Mouse (Mus musculus) midbrain, embryonic 11.5 days (tissue): ENCODE measurements around the gene Apobec2. TPM values are rescaled to one million over a fixed set of nuclear protein-coding genes. Genes with fewer than 3 reads are reported as not detected.
A peak's percentile ranks its signal among the peaks of the same experiment; 100 is the strongest.

Experiments used
- ATAC-seq: fragments of 200-750 bp; cut with Nextera tagmentation; 2 replicates; pipeline ENCODE4 v1.8.0; 2017; ENCODE audit warnings: moderate TSS enrichment, moderate library complexity; ENCODE audit not compliant: low FRiP score
- DNase-seq: peaks from one replicate; pipeline ENCODE4 v3.0.0; 2015; ENCODE audit warnings: low spot score; ENCODE audit errors: missing footprints
- H3K27ac ChIP-seq: fragments of 300-500 bp; sonication (generic); 2 replicates; pipeline ENCODE4 v1.5.1; 2014; ENCODE audit warnings: low read depth, low read length
- H3K27me3 ChIP-seq: fragments of 300-500 bp; sonication (generic); 2 replicates; pipeline ENCODE4 v1.6.1; 2014; ENCODE audit warnings: mild to moderate bottlenecking, low read length, moderate library complexity, mixed read lengths; ENCODE audit not compliant: control insufficient read depth, insufficient read depth
- H3K36me3 ChIP-seq: fragments of 300-500 bp; sonication (generic); 2 replicates; pipeline ENCODE4 v1.6.1; 2014; ENCODE audit warnings: mild to moderate bottlenecking, low read length, moderate library complexity, mixed read lengths; ENCODE audit not compliant: control insufficient read depth, insufficient read depth
- H3K4me1 ChIP-seq: fragments of 300-500 bp; sonication (generic); 2 replicates; pipeline ENCODE4 v1.6.1; 2014; ENCODE audit warnings: low read length; ENCODE audit not compliant: control insufficient read depth, insufficient read depth
- H3K4me2 ChIP-seq: fragments of 300-500 bp; sonication (generic); 2 replicates; pipeline ENCODE4 v1.6.1; 2014; ENCODE audit warnings: mild to moderate bottlenecking, moderate library complexity
- H3K4me3 ChIP-seq: fragments of 300-500 bp; sonication (generic); 2 replicates; pipeline ENCODE4 v1.5.1; 2014; ENCODE audit warnings: low read depth, low read length
- H3K9ac ChIP-seq: fragments of 300-500 bp; sonication (generic); 2 replicates; pipeline ENCODE4 v1.6.1; 2014; ENCODE audit warnings: low read length
- H3K9me3 ChIP-seq: fragments of 300-500 bp; sonication (generic); 2 replicates; pipeline ENCODE4 v1.6.1; 2016; ENCODE audit warnings: low read length; ENCODE audit not compliant: control insufficient read depth
- WGBS: fragments of 180-500 bp; shearing (Covaris S2); extraction: QIAGEN DNeasy Blood & Tissue Kit; methylation state at CpG from one replicate; pipeline ENCODE4 v1.1.7; 2014; 5-methylcytosine and 5-hydroxymethylcytosine counted together
- polyA plus RNA-seq: library from polyadenylated mRNA; unstranded; fragments of >200 nt; fragmentation: Nextera tagmentation; extraction: Ambion mirVana; gene quantifications from 2 replicates; pipeline ENCODE4 v1.2.1, GENCODE M21; 2014

The Apobec2 gene
- polyA plus RNA-seq, 1 experiment from 2014 or later = 1.0 TPM

GRCm38 (mm10) chr17:48416425-48417195, 16.1 kb downstream of the Apobec2 start:
- Histone ChIP-seq H3K9me3 (no peaks in the 10 kb centered on the region), H3K27ac (no peak overlapping the region), H3K9ac (no peak overlapping the region), H3K4me3 (no peak overlapping the region), H3K4me2 (no peak overlapping the region), H3K27me3 (no peaks in the 10 kb centered on the region), H3K4me1 (peaks cover under 1% of the 10 kb centered on the region; the same call in 1 of the 2 replicates), H3K36me3 (peaks cover 4% of the 10 kb centered on the region; the same call in 1 of the 2 replicates)
- peak; percentile 69; the same call in 1 of the 2 replicates for ATAC-seq
- no peak for DNase-seq
- WGBS = 91% methylated on average over 14 of the region's 14 CpGs

GRCm38 (mm10) chr17:48416011-48416410, 16.7 kb downstream of the Apobec2 start:
- Histone ChIP-seq H3K9me3 (no peaks in the 10 kb centered on the region), H3K4me2 (no peak overlapping the region), H3K4me1 (peaks cover 7% of the 10 kb centered on the region; the same call in 1 of the 2 replicates), H3K27me3 (no peaks in the 10 kb centered on the region), H3K4me3 (no peak overlapping the region), H3K27ac (no peak overlapping the region), H3K36me3 (peaks cover 4% of the 10 kb centered on the region; the same call in 1 of the 2 replicates), H3K9ac (no peak overlapping the region)
- WGBS = 91% methylated on average over 7 of the region's 7 CpGs
- DNase-seq (no peak), ATAC-seq (no peak)

GRCm38 (mm10) chr17:48411241-48411640, 21.5 kb downstream of the Apobec2 start:
- ATAC-seq = no peak
- peaks cover 21% of the 10 kb centered on the region for H3K4me1 ChIP-seq
- WGBS = 67% methylated on average over 8 of the region's 8 CpGs
- no peak overlapping the region for H3K27ac ChIP-seq
- H3K36me3 ChIP-seq = peaks cover 4% of the 10 kb centered on the region; the same call in 1 of the 2 replicates
- H3K27me3 ChIP-seq = no peaks in the 10 kb centered on the region
- H3K9ac ChIP-seq = peak overlapping the region; percentile 91
- H3K9me3 ChIP-seq = no peaks in the 10 kb centered on the region
- peak; percentile 59 for DNase-seq
- peak overlapping the region; percentile 67 for H3K4me2 ChIP-seq
- peak overlapping the region; percentile 91 for H3K4me3 ChIP-seq

- Histone ChIP-seq H3K36me3 (peaks cover 3% of the 10 kb centered on the region; the same call in 1 of the 2 replicates), H3K4me2 (peak overlapping the region; percentile 67), H3K4me3 (peak overlapping the region; percentile 91), H3K4me1 (peaks cover 21% of the 10 kb centered on the region), H3K27ac (peak overlapping the region; percentile 93), H3K27me3 (no peaks in the 10 kb centered on the region), H3K9ac (peak overlapping the region; percentile 91), H3K9me3 (no peaks in the 10 kb centered on the region)
- peak; percentile 30 for ATAC-seq
- DNase-seq = peak; percentile 97
- 0% methylated on average over 13 of the region's 13 CpGs for WGBS
Observed at GRCm38 (mm10) chr17:48410299-48410785, 22.4 kb downstream of the Apobec2 start.

GRCm38 (mm10) chr17:48409380-48410298, 23.1 kb downstream of the Apobec2 start, which contains the start of the genes Nfya and Oard1:
Gene Nfya, minus strand, starts transcription at chr17:48409906.
Gene Oard1, plus strand, starts transcription at chr17:48410014.
- peak; percentile 97 for ATAC-seq
- Histone ChIP-seq H3K9ac (peak within 1 kb of the TSS; percentile 99), H3K9me3 (no peaks in the 10 kb centered on the region), H3K4me3 (peak within 1 kb of the TSS; percentile 91), H3K4me1 (peaks cover 21% of the 10 kb centered on the region), H3K4me2 (peak within 1 kb of the TSS; percentile 67), H3K36me3 (no peaks in the 10 kb centered on the region), H3K27ac (peak within 1 kb of the TSS; percentile 100), H3K27me3 (no peaks in the 10 kb centered on the region)
- DNase-seq = peak; percentile 100
- under 1% methylated on average over 82 of the region's 84 CpGs for WGBS

- Histone ChIP-seq H3K9ac (peak overlapping the region; percentile 99), H3K4me1 (peaks cover 21% of the 10 kb centered on the region), H3K27ac (peak overlapping the region; percentile 100), H3K36me3 (no peaks in the 10 kb centered on the region), H3K4me2 (peak overlapping the region; percentile 66), H3K27me3 (no peaks in the 10 kb centered on the region), H3K9me3 (no peaks in the 10 kb centered on the region), H3K4me3 (peak overlapping the region; percentile 91)
- DNase-seq (peak; percentile 96), ATAC-seq (peak; percentile 38)
- WGBS = under 1% methylated on average over 47 of the region's 47 CpGs
Observed at GRCm38 (mm10) chr17:48408526-48409291, 24.0 kb downstream of the Apobec2 start.

- Histone ChIP-seq H3K9ac (peak overlapping the region; percentile 99), H3K36me3 (no peaks in the 10 kb centered on the region), H3K9me3 (no peaks in the 10 kb centered on the region), H3K27ac (peak overlapping the region; percentile 100), H3K4me2 (peak overlapping the region; percentile 66), H3K4me3 (peak overlapping the region; percentile 91), H3K4me1 (peaks cover 21% of the 10 kb centered on the region), H3K27me3 (no peaks in the 10 kb centered on the region)
- no peak for ATAC-seq
- DNase-seq = peak; percentile 81
- WGBS = 20% methylated on average over 8 of the region's 8 CpGs
Observed at GRCm38 (mm10) chr17:48407910-48408525, 24.7 kb downstream of the Apobec2 start.

- H3K4me2 ChIP-seq = peak overlapping the region; percentile 66
- no peak overlapping the region for H3K27ac ChIP-seq
- no peaks in the 10 kb centered on the region for H3K27me3 ChIP-seq
- H3K9ac ChIP-seq = peak overlapping the region; percentile 99
- ATAC-seq (no peak), DNase-seq (no peak)
- H3K4me1 ChIP-seq = peaks cover 21% of the 10 kb centered on the region
- no peaks in the 10 kb centered on the region for H3K9me3 ChIP-seq
- 93% methylated on average over 4 of the region's 4 CpGs for WGBS
- H3K36me3 ChIP-seq = no peaks in the 10 kb centered on the region
- no peak overlapping the region for H3K4me3 ChIP-seq
Observed at GRCm38 (mm10) chr17:48407154-48407553, 25.6 kb downstream of the Apobec2 start.
